Mouse (Mus musculus) heart, postnatal 25 days (tissue): Measurements from ENCODE around the gene Tdrd9. TPM values are rescaled to one million over a fixed set of nuclear protein-coding genes. Genes with fewer than 3 reads are reported as not detected.

Experiments used
- DNase-seq: peaks from one replicate; pipeline ENCODE4 v3.0.0; 2022; ENCODE audit warnings: low spot score
- intact Hi-C: fragments of 180-260 bp; cut with DNase I; formaldehyde crosslinking; loops from one replicate; pipeline ENCODE4 v1.15.1; 2025
- total RNA-seq, 2 experiments: library from RNA; stranded (reverse); gene quantifications; 2 replicates each; pipeline ENCODE4 v1.2.3; 2021

Tdrd9 gene
- total RNA-seq, 2 experiments from 2014 or later, result 0.08 to 0.13 TPM

GRCm38 (mm10) chr12:111956173-111956572 is 15.2 kb upstream of the Tdrd9 start:
- no peak for DNase-seq
- intact Hi-C loops, result no loop called here

DNA sequence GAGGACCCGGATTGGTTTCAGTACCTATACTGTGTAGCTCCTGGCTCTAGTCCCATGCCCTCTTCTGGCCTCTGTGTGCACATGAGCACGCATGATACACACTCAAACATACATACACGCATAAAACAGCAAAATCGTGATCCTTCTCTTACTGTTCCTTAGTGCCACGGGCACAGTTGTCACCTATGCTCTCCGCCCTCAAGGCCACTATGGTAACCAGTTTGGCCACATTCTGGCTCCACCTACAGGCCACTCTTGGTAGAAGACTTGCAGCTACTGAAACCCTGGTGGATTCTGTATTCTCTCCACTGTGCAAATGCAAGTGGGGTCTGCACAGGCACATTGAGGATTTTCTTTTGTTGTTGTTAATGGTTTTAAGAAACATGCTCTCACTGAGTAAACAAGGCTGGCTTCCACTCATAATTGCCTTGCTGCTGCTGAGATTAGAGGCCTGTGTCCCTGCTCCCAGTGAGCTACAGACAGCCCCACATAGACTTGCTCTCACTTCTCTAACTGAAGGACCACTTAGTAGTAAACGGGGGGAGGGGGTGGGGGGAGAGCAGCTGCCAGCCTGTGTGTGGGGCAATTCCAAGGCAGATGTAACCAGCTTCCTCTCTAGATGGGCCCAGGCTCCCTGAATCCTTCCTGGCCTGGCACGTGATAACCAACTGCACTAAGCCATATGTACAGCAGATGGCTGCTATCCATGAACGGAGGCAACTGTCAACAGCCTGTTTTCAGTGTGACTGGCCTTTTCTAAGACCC is 13.1 kb upstream of the Tdrd9 start:
- DNase-seq, result no peak
- intact Hi-C loops, result no loop called here

DNA sequence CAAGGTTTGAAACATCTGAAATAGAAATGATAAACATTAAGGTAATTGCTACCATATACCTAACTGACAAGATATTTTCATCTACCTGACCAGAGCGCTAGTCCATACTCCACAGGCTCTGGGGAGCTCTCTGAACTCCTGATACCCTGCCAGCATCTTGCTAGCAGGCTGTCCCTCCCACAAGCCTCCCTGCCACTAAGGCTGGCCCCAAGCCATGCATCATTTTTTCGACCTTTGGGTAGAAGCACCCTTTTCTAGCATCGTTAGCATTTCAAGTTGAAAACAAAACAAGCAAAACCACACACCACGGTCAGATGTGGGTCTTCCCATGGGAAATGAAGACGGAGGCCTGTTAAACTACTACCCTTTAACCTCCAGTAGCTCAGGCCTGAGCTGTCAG is 8.0 kb upstream of the Tdrd9 start:
- intact Hi-C loops, result loop anchor here (5.0 kb wide), 1 partner anchor 296 kb away; no protein-coding TSS in a partner anchor
- no peak for DNase-seq

- intact Hi-C loops, result no loop called here
Observed at GRCm38 (mm10) chr12:111966683-111967173, 4.6 kb upstream of the Tdrd9 start, which contains the start of gene Atp5mpl. Atp5mpl (minus strand) TSS chr12:111966977.

DNA sequence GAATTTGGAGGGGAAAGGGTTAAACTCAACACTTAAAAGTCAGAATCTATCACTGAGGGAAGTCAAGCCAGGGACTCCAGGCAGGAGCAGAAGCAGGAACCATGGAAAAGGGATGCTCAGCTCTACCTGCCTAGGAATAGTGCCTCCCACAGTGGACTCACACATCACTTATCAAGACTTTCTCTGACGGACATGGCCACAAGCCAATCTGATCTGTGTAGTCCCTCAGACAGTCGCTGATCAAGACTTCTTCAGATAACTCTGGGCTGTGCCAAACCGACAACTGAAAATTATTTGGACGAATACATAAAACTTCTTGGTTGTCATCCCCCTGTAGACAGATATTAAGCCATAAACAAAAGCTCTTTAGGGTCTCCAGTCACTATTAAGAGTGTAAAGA is 1.3 kb upstream of the Tdrd9 start:
- no peak for DNase-seq
- intact Hi-C loops, result no loop called here

More at GRCm38 (mm10) chr12:111966683-111967173, 4.6 kb upstream of the Tdrd9 start, which contains the start of gene Atp5mpl:
- DNase-seq, result peak; percentile 84

- no peak for DNase-seq
- intact Hi-C loops, result no loop called here
Observed at GRCm38 (mm10) chr12:111972504-111972903, 1.1 kb downstream of the Tdrd9 start.

GRCm38 (mm10) chr12:111974578-111974977 is 3.2 kb downstream of the Tdrd9 start:
- no peak for DNase-seq
- intact Hi-C loops, result no loop called here

- no peak for DNase-seq
- intact Hi-C loops, result no loop called here
Observed at GRCm38 (mm10) chr12:111977138-111977537, 5.8 kb downstream of the Tdrd9 start.

GRCm38 (mm10) chr12:111978274-111978673 is 6.9 kb downstream of the Tdrd9 start:
- intact Hi-C loops, result no loop called here
- no peak for DNase-seq

DNA sequence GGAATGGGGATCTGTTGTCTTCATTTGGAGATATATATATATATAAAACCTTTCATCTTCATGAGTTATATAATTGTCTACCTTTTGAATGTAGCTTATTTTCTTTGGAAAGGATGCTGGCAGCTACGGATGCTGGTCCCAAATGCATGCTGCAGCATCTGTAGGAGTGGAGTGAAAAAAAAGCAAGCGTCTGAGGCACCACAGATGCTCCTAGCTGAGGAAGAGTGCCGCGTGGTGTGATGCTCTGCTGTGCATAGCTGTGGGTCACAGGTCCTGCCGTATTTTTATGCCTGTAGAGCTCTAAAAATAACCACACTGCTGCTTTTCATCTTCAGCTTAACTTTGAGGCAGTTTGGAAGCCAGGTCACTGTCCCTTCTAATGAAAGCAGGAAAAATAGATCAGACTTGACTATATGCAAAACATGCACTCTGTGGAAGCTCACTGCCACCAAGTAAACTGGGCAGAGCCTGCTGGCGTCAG is 9.6 kb downstream of the Tdrd9 start, which contains the start of gene Rd3l:
Rd3l (minus strand) TSS at position 431 of the 481 bp plus-strand sequence.
- DNase-seq, result no peak
- intact Hi-C loops, result no loop called here

- DNase-seq, result no peak
- intact Hi-C loops, result no loop called here
Observed at GRCm38 (mm10) chr12:111981831-111982230, 10.5 kb downstream of the Tdrd9 start.

DNA sequence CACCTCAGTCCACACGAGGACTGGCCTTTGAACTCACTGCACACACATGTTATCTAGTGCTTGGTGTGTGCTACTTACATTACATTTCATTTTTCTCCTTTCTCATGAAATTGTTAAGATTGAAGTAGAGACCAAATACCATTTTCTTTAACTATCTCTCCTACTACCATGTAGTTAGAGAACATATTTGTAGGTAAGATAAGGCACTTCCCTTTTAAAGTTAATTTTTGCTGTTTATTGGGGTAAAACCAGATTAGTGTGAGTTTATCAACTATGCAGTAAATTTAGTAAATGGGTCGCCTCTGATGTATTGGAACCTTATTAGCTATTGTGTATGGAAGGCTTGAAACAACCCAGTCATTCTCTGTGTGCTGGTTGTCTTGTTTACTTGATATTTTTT is 11.8 kb downstream of the Tdrd9 start:
- intact Hi-C loops, result no loop called here
- no peak for DNase-seq

DNA sequence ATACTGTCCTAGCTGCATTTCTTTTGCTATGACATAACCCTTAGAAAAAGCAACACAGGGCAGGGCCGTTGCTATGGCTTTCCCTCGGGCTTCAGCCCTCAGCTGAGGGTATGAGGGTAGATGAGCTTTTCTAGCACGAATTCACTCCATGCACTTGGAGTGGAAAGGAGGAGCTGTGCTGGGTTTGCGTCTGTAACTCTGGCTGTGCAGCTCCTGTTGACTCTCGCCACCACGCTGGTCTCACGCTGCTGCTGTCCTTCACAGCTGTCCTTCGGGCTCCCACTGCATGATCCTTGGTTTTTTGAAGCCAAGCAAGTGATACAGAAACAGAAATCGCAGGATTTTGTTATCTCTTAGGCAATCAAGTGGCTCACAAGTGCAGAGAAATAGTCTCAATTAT is 15.4 kb downstream of the Tdrd9 start:
- DNase-seq, result no peak
- intact Hi-C loops, result no loop called here

GRCm38 (mm10) chr12:111992626-111993025 is 21.3 kb downstream of the Tdrd9 start:
- no peak for DNase-seq
- intact Hi-C loops, result no loop called here

DNA sequence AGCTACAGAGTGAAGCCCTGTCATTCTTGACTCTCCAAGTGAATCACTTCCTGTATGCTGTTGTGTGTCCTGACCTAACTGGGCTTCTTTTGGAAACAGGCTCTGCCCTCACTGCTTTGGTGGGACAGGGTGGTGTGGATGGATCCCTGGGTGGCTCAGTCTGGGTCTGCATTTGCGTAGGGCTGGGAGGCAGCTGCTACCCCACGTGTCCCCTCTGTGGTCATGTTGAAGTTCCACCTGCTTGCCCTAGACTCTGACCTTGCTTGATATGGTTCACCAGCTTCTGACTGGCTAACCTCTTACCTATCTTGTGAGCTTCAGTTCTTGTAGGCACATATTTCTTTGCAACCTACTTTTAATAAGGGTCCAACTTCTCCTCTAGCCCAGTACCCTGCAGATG is 23.8 kb downstream of the Tdrd9 start:
- intact Hi-C loops, result no loop called here
- no peak for DNase-seq

- intact Hi-C loops, result loop anchor here (2.0 kb wide), 1 partner anchor 121 kb away; no protein-coding TSS in a partner anchor
- no peak for DNase-seq
Observed at GRCm38 (mm10) chr12:111999735-112000134, 28.4 kb downstream of the Tdrd9 start.

DNA sequence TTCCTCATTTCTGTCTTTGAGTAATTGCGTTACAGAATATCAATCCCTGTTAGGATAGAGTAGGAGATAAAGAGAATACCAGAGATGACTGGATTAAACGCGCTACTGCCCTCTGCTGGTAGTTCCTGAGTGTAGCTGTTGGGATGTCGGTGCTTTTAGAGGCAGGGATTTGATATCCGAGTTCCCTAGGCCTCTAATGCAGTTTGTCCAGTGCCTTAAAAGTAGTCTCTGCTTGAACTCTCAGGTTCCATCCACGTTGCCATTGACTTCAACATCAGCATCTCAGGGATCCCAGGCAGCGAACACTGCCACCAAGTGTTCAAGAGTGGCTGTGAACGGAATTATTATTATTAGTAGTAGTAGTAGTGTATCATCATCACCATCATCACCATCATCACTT is 29.9 kb downstream of the Tdrd9 start:
- no peak for DNase-seq
- intact Hi-C loops, result loop anchor here (2.0 kb wide), 1 partner anchor 122 kb away; no protein-coding TSS in a partner anchor

DNA sequence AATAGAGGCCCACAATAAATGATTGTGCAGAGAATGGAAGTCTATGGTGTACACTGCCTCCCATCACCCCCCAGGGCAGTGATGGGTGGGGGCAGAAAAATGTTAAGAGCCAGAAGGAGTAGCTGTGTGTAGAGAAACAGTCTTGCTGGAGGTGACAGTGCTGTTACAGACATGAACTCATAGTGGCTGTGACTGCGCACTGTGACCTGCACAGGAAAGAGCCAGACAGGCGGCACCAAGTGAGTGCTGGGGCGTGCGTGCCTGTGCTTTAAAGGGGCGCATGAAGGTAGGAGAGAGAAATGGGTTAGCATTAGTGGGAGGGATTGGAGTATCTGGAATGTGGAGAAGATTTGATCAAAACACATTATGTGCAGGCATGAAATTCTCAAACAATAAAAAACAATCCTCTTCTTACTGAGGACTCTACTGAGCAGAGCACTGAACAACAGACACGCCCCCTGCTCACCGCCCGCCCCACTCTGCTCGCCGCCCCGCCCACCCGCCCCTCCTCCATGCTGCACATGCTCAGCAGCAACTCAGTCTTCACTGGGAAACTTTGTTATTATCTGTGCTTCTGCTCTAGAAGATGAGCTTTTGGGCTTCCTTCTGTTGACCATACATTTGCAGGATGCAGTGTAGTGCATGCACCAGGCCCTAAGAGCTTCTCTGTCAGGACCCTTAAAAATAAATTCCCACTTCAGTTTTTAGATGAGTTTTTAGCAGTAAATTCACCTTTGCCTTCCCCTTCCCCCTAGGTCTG is 41.3 kb downstream of the Tdrd9 start:
- no peak for DNase-seq
- intact Hi-C loops, result no loop called here

DNA sequence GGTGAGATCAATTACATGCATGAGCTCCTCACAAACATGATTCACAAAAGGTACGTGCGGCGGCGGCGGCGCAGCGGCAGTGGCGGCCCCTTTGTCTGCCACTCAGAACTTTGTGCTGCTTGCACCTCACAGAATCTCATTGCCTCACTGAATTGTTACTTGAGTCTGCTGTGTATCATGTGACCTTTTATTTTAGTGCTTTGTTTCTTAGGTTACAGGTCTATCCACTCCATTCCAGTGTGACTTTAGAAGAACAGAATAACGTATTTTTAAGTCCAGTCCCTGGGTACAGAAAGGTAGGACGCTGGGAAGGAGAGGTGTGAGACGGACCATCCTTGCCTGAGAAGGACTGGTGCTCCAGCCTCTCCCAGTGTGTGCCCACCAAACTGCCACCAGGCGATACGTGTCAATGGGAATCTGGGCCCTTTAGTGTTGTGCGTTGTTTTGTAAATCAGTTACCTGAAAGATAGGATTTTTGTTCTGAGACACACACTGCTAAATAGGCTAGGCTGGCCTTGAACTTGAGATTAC is 42.0 kb downstream of the Tdrd9 start:
- intact Hi-C loops, result no loop called here
- DNase-seq, result no peak

DNA sequence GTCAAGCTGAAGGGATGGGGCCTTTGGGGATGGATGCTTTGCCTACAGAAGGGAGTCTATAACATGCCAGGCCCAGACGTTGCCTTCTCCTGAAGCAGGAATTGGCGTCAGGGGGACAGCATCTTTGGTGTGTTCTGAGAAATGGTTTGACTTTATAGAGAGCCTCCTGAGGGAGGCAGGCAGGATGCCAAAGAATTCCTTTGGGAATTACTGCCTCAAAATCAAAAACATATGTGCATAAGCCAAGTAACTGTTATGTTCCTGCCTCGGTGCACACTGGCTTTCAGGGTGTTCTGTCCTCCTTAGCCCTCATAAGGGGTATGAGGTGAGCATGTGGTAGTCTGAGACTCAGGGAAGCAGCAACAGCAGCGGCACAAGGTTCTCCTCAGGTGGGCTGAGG is 45.0 kb downstream of the Tdrd9 start:
- no peak for DNase-seq
- intact Hi-C loops, result no loop called here
